Mouse (Mus musculus) gonadal fat pad, adult 2 months (tissue): ENCODE measurements around the gene Spcs2. TPM values are rescaled to one million over a fixed set of nuclear protein-coding genes. Genes with fewer than 3 reads are reported as not detected.

Experiments
- DNase-seq: peaks from one replicate; pipeline ENCODE4 v3.0.0-alpha.2; 2012; ENCODE audit warnings: low read depth
- polyA plus RNA-seq: library from polyadenylated mRNA; depleted of rRNA; stranded (reverse); fragments of >200 nt; gene quantifications from 2 replicates; pipeline ENCODE4 v1.2.3, GENCODE M21; 2012; rRNA removed

Gene Spcs2
- polyA plus RNA-seq: 48.4 and 73.4 TPM in 2 replicates

DNA sequence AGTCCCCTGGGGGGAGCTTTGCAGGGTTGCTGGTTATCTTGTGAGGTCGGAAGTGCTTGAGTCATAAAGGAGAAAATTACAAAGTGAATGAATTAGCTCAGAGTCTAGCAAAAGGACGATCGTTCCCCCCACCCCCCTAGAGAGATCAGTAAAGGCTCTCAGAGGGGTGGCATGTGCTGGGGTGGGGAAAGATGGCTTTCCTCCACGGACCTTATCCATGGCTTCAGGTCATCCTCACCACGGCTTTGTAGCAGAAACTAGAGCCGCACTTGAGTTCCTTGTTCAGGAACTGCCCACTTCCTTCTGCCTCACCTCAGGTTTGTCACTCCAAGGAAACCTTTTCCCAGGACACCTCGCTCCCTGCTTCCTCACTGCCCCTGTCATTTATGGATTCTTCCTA lies at the start of gene Spcs2:
Spcs2 (minus strand) TSS at position 101 of the 400 bp plus-strand sequence.
- DNase-seq: no peak

DNA sequence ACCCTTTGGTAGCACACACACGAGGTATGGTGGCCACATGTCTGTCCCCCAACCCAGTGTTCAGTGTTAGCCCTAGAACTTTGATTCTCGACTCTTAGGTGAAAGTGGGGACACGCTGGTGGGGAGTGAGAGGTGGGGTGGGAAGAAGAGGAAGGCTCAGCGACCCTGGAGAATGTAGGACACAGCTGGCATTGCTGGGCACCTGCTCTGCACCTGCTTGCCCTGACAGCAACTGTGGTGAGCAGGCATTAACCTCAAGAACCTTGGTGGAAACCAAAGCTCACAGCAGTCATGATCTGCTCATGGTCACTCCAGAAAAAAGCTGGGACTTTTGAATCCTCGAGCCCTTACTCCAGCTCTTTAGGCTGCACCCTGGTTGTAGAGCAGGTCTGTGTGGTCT lies 47.8 kb upstream of the Spcs2 start:
- DNase-seq: no peak

DNA sequence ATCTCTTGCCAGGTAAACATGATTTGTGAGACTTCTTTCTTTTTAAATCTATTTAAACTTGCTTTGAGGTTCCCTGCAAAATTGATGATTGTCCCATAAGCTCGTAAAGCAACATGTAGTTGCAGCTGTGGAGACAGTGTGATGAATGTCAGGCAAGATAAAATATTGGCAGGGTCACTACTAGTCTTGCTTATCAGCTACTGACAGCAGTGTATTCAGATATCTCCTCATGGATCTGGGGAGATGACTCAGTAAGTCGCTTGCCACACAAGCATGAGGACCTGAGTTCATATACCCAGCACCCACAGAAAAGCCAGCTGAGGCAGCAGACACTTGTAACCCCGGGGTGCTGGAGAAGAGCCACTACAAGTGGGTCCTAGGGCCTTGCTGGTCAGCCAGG lies 44.2 kb upstream of the Spcs2 start:
- DNase-seq: no peak

DNA sequence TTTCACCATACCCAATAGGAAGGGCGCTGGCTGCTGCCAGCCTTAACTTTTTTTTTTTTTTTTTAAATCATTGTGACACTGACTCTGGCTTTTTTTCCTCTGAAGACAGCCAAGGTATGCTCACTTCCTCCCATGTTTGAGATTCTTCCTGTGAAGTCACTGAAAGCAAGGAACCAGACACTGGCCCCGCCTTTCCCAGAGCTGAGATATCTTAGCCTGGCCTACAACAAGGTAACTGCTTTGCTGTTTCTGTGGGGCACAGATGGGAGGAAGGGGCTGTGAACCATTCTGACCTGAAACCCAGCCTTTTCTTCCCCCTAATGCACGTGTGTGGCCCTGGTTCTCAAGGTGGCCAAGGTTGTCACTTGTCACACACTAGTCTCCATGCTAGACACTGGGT lies 43.1 kb upstream of the Spcs2 start:
- DNase-seq: no peak

DNA sequence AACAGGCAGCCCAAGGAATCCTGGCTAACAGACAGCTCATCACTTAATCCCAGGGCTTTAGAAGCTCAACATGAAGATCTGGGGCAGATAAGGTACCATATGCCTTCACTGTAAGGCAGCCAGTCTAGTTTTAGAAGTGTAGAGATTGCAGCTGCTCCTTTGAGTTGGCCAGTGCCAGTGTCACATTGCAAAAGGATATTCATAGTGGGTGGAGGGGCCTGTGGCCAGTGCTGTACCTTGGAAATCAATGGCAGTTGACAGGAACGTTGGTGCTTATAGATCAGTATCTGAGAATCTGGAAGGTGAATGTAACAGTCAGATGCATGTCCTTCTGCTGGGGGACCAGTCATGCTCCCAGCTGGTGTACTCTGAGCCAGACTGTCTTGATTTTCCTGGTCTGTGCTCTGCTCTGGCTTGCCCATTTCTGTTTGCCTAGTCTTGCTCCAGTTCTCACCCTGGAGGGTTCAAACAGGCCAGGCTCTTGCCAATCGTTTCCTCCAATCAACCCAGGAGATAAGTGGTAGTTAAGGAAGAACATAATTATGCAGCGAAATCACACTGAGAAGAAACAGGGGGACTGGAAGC lies 41.3 kb upstream of the Spcs2 start:
- peak; percentile 98 for DNase-seq

DNA sequence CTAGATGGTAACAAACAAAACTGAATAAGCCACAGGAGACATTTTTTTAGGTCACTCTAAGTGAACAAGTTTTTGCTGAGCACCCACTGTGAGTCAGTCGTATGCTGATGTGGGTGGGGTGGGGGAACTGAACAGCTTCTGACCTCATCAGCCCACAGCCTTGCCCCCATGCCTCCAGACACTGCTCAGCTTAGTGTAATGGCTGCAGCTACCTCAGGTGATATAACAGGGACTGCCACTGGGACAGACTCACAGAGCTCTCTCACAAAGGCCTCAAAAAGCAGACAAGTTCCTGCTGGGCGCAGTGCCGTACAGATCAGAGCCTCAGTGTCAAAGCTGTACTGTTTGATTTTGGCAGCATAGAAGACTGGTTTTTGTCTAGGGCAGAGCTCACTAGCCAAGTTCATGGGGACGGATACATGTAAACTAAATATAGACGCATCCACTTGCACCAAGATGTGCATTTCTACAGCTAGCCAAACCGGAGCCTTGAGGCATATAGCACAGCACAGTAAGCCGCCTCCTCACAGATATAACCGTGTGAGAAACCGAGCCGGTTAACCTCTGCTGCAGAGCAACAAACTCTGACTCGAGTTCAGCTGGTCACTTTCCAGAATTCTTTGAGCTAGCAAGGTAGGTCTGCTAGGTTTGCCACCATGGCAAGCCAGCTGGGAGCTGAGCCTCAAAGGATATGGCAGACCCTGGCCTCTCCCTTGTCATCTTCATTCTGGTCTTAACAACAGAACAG lies 39.8 kb upstream of the Spcs2 start:
- peak; percentile 60 for DNase-seq

DNA sequence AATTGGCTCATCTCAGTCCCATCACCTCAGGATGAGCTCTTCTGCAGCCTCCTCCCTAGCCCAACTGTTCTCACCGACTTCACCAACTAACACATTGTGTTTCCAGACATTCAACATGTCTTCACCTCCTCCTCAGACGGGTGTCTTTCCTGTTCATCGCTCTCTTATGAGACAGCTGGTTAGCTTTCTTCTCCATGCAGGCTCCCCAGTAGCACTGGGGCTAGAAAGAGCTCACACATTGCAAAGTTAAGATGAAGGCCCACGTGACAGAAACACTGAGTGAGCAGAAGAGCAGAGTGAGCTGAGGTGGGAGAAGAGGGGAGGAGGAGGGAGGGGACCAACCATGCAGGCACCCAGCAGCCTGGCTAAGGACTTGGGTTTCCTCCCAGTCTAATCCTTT lies 38.9 kb upstream of the Spcs2 start:
- no peak for DNase-seq

DNA sequence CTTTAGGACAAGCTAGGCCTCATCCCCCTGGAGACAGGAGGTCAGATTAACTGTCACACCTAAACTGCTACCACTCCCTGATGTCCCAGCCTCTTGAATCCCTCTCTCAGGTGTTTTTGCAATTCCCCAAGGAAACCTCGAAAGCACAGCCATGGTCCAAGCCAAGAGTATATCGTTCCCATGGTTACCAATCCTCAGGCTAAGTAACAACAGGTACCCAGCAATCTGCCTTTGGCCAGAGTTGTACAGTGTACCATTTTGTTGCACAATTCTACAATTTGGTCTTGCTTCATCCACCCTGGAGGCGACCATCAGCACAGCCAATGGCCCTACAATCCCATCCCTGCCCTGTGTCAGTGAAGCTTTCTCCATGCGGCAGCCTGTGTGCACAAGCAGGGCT lies 33.6 kb upstream of the Spcs2 start:
- DNase-seq: peak; percentile 54

DNA sequence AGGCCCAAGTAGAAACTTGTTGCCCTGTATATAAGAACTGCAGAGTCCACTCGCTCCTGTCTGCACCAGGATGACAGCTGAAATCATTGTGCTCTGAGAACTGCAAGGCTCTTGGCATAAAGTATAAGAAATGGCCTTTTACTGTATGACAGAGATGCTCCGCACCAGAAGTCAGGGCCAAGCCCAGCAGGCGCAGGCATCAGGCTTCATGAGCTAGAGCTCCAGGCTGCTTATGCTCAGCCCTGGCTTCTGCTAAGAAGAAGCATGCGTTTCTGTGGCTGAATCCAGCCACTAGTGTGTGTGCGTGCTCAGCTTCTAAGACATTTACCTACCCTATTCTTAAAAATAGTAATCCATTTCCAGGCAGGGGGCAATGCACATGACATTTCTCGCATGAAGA lies 31.2 kb upstream of the Spcs2 start:
- no peak for DNase-seq

DNA sequence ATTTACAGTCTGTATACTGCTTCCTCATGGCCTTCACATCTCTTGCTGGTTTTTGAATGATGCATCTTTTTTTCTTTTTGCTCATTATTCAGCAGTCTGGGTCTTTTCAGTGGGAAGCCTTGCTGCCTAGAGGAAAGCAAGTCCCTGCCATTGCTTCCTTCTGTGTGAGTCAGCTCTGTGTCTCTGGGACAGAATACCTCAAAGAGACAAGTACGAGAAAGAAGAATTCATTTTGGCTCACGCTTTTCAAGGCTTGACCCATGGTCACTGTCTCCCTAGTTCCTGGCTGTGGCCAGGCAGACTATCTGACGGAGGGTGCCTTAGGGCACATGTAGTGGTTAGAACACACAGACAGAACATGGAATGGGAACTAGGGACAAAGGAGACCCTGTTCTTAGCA lies 30.7 kb upstream of the Spcs2 start:
- no peak for DNase-seq

DNA sequence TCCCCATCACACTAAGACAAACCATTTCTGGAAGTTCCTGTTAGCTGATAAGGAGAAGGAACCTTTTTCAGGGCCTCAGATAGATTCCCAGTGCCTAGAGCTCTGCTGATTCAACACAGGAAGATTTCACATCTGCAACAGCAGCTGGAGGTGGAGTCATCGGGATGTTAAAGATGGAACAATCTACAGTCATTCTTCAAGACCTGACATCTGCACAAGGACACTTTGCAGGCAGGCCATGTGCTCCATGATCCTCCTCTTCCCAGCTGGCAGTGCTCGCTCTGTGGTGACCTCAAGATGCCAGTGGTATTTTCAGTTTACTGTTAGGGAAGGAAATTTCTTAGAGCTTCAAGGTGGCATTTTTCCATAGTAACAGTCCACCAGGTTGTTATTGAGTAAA lies 29.1 kb upstream of the Spcs2 start:
- DNase-seq: no peak

DNA sequence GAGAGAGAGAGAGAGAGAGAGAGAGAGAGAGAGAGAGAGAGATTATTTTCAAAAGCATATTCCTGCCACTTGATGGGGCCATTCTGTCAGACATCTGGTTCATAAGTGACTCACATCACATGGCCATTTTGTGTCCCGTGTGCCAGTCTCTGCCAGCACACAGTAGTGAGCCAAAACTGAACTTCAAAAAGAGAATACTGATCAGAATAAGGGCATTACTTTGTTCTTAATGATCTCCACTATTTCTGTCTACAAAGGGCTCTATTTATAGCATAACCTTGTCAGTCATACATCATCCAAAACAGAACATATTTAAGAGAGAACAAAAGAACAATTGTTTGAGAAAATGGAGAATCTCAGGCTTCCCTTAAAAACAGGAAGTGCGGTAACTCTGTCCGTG lies 28.2 kb upstream of the Spcs2 start:
- no peak for DNase-seq

DNA sequence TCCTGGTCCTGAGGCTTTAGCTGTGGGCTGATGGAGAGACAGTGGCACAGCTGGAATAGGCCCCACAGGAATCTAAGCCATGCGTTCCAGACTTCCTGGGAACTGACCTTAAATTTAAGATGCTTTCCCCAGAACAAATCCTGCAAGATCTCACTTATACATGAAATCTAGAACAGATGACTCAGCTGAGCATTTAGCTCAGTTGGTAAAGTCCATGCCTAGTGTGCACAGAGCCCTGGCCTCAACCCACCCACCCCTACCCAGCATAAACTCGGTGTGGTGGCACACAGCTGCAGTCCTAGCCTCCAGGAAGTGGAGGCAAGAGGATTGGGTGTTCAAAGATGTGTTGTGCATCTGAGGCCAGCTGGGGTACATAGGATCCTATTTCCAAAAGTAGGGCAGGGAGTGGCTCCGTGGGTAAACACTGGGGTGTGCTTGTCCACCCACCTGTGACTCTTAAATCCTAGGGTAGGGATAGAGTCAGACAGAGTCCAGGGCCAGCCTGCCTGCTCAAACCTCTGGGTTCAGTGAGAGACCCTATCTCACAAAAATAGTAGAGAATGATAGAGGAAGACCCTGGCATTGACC lies 27.0 kb upstream of the Spcs2 start:
- no peak for DNase-seq

DNA sequence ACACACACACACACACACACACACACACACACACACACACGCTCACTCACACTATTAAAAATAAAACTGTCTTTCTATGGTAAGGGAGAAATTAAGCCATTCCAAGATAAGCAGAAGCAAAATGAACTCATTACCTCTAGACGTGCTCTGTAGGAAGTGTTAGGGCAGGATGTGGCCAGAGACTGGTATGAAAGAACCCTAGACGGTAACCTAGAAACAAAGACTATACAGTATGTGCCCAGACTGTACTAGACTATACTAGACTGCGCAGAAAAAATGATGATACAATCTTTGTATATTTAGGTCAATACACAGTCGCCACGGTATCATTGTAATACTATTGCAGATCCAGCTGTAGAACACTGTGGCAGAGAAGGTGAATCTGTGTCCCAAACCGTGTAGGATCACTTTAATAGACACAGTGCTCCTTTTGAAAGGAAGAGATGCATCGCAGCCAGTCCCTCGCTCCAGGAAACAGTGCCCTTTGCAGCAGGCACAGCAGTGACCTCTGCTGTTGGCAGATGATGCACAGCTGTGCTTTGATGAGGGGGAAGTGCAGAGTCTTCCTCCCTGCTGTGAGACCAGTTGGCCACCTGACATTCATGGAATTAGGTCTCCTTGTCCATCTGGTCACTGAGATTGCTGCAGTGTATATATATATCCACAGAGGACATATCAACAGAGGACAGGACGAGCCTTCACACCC lies 26.1 kb upstream of the Spcs2 start:
- no peak for DNase-seq

DNA sequence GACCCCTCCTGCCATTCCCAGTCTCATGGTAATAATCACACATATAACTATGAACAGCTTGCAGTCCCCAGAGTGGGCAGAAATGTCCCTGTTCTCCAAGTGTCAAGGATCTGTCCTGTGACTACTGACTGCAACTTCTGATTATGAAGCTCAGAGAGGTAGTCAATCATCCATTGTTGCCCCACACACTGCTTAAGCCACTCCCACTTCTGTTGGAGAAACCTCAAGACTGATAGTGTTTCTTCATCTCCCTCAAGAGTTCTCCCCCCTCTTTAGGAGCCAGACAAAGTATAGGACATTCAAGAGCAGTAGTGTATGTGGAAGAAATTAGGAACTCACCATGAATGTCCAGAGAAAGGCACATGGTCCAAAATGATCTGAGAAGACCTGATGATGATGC lies 24.5 kb upstream of the Spcs2 start:
- no peak for DNase-seq

DNA sequence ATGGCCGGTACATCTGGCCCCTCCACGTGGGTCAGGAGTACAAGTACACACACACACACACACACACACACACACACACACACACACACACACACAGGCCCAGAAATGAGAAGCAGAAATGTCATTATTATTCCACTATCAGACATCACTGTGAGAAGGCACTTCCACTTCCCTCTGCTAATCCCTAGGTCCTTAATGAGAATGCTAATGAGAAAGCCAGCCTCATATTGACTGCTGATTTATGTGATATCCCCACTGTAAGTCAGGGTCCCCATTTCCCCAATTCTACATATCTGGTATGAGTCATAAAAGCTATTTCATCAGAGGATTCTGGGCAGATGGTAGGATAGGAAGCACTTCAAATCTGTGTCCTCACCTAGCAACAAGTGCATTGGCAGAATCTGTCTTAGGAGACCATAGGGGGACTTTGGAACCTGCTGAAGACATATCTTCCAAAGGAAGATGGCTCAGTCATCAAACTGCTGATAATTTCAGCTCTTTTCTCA lies 24.0 kb upstream of the Spcs2 start:
- DNase-seq: no peak

DNA sequence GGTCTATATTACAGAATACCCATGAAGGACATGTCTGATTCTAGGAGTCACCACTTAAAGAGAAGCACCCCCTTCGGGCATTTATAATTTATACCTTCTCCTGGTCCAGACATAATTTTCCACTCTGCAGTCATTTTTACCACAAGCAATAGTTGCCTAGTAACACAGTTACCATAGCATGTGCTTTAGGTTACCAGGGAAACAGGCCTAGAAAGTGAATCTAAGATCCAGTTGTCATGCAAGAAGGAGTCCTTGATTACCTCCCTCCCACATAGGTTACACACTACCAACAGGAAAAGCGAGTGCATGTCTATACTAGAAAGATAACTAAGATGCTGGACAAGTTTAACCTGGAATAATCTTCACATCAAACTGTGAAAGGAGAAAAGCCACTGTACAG lies 15.0 kb upstream of the Spcs2 start:
- DNase-seq: no peak

DNA sequence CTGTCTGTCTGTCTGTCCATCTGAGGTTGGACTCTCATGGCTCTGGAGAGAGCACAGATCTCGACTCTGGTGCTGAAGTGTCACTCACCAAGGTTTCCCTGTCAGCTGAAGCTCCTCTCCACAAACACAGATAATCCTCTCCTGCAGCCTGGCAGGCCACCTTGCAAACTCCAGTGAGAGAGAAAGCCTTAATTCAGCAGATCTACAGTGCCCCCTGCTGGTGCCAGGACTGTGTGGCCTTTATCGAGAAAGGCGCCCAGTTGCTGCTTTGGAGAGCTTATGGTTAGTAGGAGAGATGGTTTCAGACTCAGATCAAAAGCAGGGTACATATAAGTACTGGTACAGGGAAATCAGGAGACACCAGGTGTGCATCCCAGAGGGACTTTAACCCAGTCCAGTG lies 13.1 kb upstream of the Spcs2 start:
- no peak for DNase-seq

DNA sequence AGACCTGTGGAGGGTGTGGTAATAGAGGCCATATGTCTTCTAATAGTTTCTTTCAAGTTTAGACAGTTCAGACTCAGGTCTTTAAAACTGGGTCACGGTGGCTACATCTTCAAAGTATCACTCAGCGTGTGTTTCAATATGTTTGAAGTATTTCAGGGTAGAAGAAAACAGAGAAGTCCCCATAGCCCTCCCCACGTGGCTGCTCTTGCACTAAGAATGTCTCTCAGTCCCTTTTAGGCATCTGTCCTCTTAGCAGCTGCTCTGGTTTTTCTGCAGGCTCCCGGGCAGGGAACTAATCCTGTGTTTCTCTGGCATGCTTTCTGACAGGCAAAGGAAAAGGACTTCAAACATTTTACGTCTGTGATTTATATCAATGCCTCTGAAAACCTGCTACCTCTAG lies 12.6 kb upstream of the Spcs2 start:
- DNase-seq: no peak

DNA sequence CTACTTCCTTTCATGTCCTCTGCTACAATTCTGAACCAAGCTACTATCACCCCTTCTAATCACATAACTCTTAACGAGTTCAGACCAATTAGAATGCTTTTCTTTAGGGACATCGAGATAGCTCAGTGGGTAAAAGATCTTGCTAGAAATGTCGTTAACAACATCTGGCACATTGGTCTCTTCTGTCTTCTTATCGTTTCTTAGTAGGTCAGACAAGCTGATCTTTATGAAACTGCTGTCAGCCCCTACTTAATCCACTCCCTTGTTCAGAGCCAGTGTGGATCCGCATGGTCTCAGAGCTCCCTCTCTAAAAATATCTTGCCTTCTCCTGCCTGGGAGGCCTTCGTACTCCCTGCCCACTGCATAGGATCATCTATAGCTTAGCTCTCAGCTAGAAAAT lies 10.7 kb upstream of the Spcs2 start:
- no peak for DNase-seq

DNA sequence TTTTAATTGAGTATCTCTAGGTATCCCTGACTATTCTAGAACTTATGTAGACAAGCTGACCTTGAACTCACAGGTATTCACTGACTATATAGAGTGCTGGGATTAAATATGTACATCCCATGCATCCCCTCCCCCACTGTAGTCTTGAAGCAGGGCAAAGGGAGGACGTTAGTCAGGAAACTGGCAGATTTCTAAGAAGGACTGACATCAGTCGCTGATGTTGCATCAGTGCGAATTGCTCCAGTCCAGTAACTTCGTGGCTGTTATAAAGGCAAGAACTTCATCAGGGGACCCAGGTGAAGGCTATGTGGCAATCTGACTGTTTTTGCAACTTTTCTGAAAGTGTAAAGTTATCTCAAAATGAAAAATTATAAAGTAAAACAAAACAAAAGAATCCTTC lies 6.0 kb upstream of the Spcs2 start:
- no peak for DNase-seq

DNA sequence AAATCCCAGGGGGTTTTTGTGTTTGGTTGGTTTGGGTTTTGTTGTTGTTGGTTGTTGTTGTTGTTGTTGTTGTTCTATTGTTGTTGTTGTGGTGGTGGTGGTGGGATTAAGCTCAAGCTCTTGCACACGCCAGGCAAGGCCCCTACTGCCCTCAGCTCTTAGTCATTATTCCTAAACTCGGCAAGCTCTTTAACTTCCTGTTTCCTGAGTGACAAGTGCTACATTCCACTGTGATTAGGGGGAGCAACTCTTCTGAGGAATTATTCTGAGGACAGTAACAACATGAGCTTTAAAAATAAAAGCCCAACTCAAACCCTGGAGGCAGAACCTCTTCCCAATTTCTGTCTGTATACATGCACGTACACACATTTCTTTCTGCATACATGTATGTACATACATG lies 2.0 kb upstream of the Spcs2 start:
- no peak for DNase-seq
